Mouse (Mus musculus): ENCODE data around the gene Dph5.
"Not testable (repeated sequence)": the region's sequence is repeated elsewhere in the genome, so short reads cannot be mapped to it uniquely, and the experiment has no call there.

The Dph5 gene

GRCm38 (mm10) chr3:115893166-115893565 lies 5.5 kb downstream of the Dph5 start:
- peak; percentile 92 for DNase-seq

GRCm38 (mm10) chr3:115898354-115898948 lies 10.8 kb downstream of the Dph5 start:
- no peak for DNase-seq

DNA sequence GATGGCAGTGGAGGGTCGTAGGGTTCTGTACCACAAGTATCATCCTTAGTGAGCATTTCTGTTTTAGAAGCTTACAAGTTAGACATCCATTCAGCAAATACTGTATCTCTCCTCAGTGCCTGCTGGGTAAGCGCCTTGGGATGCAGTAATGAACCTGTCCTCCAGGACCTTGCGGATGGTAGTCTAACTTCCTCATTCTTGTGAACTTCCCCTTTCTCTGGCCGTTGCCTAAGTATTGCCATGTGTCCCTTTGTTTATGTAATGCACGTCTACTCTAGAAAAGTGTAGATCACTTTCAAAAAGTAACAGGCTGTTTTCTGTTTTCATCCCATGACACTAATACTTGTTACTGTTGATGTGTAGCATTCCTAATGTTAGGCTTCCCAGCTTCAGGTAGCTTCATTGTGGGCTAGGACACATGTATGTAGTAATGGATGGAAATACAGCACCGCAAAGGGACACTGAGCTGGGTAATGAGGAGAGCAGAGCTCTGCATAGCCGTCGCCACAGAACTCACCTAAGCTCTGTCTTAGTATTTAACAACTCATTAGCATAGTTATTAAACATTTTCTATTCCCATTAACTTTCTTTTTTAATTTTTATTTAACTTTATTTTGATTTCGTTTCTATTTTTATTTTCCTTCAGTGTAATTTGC lies 14.8 kb downstream of the Dph5 start:
- DNase-seq = no peak

DNA sequence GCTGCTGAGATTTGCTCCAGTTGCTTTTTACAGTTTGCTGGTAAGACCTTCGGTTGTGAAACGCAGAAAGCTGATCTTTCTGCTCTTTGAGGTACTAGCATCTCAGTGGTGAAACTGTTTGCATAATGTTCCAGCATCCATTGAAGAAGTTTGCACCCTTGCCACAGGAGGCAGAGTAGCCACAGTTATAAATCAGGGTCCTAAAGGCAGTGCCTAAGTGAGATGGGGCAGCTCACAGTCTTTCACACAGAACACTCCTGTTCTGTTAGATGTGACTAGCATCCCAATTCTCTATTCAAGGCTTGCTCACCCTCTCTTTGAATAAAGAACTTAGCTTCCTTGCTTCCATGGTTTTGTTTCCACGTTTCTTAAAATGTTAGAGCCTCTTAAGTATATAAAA lies 17.4 kb downstream of the Dph5 start:
- no peak for DNase-seq

DNA sequence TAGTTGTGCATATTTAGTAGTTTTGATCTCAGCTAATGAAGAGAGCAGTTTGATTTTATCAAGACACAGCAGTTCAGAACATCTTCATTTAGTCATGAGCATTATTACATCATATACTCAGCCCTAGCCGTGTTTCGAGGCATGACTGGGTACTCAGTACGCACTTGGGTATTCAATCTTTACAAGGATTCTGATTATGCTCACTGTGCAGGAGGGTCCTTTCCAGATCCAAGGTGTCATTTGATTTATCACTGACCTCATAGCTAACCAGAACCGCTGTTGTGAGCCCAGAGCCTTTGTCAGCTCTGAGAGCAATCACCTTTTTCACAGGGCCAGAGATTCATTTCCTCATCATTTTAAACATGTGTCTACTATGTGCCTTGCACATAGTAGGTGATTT lies 17.9 kb downstream of the Dph5 start:
- DNase-seq = no peak

DNA sequence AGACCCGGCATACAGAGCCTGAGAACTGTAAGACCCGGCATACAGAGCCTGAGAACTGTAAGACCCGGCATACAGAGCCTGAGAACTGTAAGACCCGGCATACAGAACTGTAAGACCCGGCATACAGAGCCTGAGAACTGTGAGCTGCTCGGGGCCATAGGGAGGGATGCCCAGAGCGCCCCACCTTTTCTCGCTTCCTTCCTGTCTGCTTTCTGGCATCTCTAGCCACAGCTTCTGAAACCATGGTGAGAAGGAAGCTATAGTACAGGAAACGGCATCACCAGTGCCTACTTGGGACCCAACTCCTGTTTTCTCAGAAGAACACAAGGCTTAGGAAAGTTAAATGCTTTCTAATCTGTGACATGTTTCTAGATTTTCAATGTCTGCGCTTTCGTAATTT lies 19.8 kb downstream of the Dph5 start:
- not testable (repeated sequence) for DNase-seq

DNA sequence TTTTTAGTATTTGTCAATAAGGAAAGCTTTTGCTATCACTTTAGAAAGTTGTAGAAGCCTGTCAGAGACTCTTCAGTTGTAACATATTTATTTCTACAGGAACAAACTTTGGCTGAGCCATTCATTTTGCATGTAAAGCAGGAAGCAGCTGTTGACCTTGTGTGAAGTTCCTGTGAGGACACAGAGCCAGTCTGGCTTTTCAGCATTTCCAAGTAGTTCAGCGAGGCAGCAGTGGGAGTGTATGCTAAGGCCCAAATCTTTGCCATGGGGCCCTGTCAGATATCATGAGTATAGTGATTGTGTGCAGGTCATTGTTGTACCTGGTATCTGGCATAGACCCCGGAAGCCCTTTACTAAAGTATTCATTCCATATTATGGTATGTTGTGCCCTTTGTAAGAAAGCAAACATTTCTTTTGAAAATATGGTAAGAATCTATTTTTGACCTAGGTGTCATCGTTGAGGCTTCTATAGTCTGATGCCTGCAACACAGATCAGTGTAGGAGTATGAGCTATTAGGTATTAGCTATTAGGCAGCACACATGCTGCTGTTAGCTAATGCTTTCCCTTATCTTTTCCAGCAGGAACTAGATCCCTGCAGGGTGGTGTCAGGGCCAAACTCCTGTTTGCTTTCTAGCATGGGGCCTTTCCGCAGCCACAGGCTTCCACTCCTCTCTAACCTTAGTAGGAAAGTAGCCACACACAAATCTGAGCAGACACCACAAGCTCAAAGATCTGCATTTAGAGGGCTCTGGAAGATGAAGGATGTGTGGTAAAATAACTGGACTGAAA lies 37.0 kb downstream of the Dph5 start:
- DNase-seq = no peak

GRCm38 (mm10) chr3:115926531-115926930 lies 38.9 kb downstream of the Dph5 start:
- no peak for DNase-seq

DNA sequence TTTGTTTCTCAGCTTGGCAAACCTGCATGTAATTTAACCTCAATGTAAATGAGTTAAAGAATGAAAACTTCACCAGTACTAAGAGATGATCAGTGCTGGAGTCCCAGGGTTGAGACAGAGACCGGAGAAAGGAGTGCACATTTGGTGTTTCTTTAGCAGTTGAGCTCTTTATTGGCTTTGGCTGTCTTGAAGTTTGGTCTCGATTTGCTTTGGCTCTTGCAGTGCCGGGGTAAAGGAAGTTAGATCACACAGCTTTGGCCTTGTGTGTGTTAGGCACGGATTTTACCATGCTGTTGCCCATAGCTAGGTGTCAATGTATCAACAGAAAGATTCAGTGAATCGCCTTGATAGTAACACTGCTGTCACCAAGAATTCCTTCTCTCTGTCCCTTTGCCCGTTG lies 44.1 kb downstream of the Dph5 start:
- DNase-seq = no peak

GRCm38 (mm10) chr3:115933293-115934186 lies 45.9 kb downstream of the Dph5 start:
- no peak for DNase-seq

- DNase-seq = peak; percentile 56
These were observed 49.3 kb downstream of the Dph5 start for GRCm38 (mm10) chr3:115936734-115937599.

DNA sequence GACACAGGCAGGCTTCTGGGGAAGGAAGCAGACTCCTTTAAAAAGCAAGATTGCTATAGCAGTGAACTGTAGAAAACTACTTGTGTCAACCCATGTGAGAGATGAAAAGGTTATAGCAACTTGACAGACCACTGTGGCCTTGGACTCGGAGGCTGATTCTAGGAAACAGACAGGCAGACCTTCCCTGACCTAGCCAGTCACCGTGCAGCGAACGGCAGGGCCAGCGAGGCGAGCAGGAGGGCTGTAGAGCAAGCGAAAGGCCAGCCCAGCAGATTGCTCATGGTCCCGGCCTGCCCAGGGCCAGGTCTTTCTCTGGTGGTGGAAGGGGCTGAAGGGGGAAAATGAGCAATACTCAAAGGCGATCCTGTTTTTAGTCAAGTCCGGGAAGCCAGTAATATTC lies 50.2 kb downstream of the Dph5 start:
- DNase-seq = no peak

DNA sequence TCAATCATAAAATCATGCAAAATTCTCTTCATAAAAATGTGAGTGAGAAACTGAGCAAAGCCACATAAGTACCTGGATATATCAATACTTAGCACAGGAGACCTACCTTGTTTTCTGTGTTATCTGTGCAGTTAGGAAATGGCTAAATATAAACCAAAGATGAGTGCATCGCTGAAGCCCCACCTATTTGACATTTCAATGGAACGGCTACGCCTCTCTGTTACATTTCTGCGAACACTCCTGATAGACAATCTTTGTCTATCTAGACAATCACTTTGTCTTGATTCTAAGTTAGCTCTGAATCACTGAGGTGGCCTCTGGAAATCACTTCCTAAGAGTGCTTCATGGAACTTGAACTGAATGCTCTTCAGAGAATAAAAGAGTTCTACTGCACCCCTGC lies 52.9 kb downstream of the Dph5 start:
- no peak for DNase-seq

DNA sequence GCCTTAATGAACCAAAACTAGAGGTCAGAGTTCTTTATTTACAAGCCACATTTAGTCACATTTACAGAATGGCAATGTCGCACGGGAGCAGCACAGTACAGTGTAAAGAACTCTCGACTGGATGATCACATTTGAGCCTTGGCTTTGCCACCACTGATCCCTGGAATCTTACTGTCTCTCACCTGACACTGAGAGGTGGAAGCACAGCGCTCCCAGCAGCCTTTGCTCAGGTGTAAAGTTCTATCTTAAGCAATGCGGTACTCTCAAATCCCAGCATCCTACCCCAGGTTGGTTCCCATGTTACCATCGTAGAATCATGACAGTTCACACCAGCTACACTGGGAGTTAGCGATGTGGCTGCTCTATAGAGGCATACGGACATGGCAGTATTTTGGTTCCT lies 53.8 kb downstream of the Dph5 start:
- DNase-seq = no peak

DNA sequence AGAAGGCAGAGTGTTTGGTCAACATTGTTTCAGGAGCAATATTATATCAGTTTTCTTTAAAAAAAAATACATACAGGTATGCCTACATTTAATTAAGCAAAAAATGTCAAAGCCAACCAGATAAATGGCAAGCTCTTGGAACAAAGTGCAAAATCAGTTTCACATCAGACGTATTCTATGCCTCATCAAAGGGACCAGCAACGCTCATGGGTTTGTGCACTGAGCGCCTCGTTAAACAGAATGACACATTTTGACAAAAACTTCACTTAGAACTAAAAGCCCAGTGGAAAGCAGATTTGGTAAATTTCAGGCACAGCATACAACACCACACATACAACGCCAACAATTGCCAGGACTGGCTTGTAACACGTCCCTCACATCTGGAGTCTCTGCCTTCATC lies 56.7 kb downstream of the Dph5 start:
- no peak for DNase-seq

- DNase-seq = no peak
These were observed 58.6 kb downstream of the Dph5 start for GRCm38 (mm10) chr3:115946272-115946671.

GRCm38 (mm10) chr3:115949220-115949920 lies 61.7 kb downstream of the Dph5 start:
- DNase-seq = no peak

DNA sequence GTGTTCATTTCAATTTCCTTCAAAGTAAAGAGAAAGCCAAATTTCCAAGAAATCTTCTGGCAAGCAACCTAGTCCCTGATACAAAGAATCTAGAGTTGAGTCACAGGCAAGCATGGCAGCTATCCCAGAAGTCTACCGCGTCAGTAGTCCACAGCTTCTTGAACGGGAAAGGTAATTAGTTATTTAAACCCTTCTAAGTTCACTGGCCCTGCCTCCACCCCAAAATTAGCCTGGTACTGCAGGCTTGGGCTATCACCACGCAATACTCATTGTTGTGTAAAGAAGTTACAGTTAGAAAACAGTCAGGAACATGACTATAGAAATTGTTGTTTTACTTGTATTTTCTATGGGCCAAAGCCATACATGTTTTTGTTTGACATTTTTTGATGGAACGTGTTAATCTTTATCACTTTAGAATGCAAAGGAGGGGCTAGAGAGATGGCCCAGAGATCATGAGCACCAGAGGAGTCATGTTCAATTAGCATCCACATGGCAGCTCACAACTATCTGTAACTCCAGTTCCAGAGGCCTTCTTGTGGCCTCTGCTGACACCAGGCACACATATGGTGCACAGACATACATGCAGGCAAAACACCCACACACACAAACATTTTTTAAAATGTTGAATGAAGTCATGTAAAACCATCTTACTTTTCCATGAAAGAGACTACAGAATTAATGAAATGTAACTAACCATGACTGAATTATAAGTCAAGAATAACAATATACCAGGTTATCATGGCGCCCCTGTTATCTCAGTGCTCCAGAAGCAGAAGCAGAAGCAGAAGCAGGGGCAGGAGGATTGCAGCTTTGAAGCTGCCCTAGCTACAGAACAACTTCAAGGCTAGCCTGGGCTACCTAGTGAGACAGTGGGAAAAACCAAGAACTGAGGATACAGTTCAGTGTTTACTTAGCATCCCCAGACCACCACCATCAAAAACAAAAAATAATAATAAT lies 62.6 kb downstream of the Dph5 start:
- DNase-seq = no peak

- no peak for DNase-seq
These were observed 63.6 kb downstream of the Dph5 start for GRCm38 (mm10) chr3:115951221-115951620.

- no peak for DNase-seq
These were observed 64.7 kb downstream of the Dph5 start for GRCm38 (mm10) chr3:115952356-115952755.
